Mouse (Mus musculus) midbrain, embryonic 12.5 days (tissue): ENCODE measurements around the gene Ermap. TPM values are rescaled to one million over a fixed set of nuclear protein-coding genes. Genes with fewer than 3 reads are reported as not detected.

ENCODE experiments used
- ATAC-seq: fragments of 200-750 bp; cut with Nextera tagmentation; 2 replicates; pipeline ENCODE4 v1.8.0; 2017; ENCODE audit warnings: low read depth, moderate TSS enrichment, moderate library complexity; ENCODE audit not compliant: low FRiP score
- H3K27ac ChIP-seq: fragments of 300-500 bp; sonication (generic); replicated peaks from 2 replicates; pipeline ENCODE4 v1.5.1; 2016; ENCODE audit warnings: mild to moderate bottlenecking
- H3K27me3 ChIP-seq: fragments of 300-500 bp; sonication (generic); 2 replicates; pipeline ENCODE4 v1.6.1; 2016; ENCODE audit warnings: mild to moderate bottlenecking
- H3K36me3 ChIP-seq: fragments of 300-500 bp; sonication (generic); 2 replicates; pipeline ENCODE4 v1.6.1; 2016
- H3K4me1 ChIP-seq: fragments of 300-500 bp; sonication (generic); 2 replicates; pipeline ENCODE4 v1.6.1; 2016
- H3K4me2 ChIP-seq: fragments of 300-500 bp; sonication (generic); replicated peaks from 2 replicates; pipeline ENCODE4 v1.6.1; 2016; ENCODE audit warnings: mild to moderate bottlenecking, moderate library complexity
- H3K4me3 ChIP-seq: fragments of 300-500 bp; sonication (generic); 2 replicates; pipeline ENCODE4 v1.5.1; 2016; ENCODE audit warnings: mild to moderate bottlenecking
- H3K9ac ChIP-seq: fragments of 300-500 bp; sonication (generic); replicated peaks from 2 replicates; pipeline ENCODE4 v1.6.1; 2016; ENCODE audit warnings: mild to moderate bottlenecking, moderate library complexity
- H3K9me3 ChIP-seq: fragments of 300-500 bp; sonication (generic); 2 replicates; pipeline ENCODE4 v1.6.1; 2016; ENCODE audit warnings: mild to moderate bottlenecking
- WGBS: fragments of 180-500 bp; shearing (Covaris S2); methylation state at CpG from one replicate; pipeline ENCODE4 v1.1.7; 2016; 5-methylcytosine and 5-hydroxymethylcytosine counted together
- microRNA counts: library from miRNA; unstranded; fragments of <30 nt; microRNA quantifications from one replicate; lab custom pipeline; 2017
- microRNA-seq: library from miRNA; unstranded; fragments of <30 nt; microRNA quantifications from one replicate; pipeline ENCODE4, GENCODE M21; 2017
- polyA plus RNA-seq: library from polyadenylated mRNA; unstranded; fragments of >200 nt; fragmentation: Nextera tagmentation; extraction: Ambion mirVana; gene quantifications from 2 replicates; pipeline ENCODE4 v1.2.1, GENCODE M21; 2016

The Ermap gene
- polyA plus RNA-seq, 1 experiment from 2014 or later, result 6.4 TPM

DNA sequence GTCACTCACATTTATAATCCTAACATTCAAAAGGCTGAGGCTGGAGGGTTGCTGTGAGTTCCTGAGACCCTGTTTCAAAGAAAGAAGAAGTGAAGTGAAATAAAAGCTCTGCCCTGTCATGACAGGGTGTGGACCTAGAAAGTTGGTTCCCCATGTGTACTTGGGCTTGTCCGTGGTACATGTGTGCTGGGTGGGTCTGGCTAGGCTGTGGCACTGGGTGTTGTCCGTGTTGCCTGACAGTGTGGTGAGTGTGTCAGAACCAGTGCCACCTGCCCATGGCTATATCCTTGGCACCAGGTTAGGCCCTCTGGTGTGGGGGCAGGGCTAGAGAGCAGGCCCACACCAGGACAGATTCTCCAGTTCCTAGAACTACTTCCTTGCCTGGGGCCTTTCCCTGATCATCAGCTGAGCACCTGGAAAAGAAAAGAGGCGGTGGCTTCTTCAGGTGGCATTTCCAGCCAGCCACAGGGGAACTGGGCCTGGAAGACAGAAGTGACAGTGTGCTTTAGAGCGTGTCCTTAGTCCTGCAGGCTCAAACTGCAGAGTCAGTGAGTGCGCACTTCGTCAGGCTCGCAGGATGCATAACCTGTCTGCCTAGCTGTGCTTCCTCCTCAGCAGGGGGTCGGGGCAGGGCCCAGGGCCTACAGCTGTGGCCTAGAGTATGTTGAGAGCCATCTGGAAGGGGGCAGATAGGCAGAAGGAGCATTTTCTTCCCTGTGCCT, 58.5 kb downstream of the Ermap start:
- no peaks in the 10 kb centered on the region for H3K27me3 ChIP-seq
- no peaks in the 10 kb centered on the region for H3K4me1 ChIP-seq
- ATAC-seq, result 0 out of 2 replicates have a peak, but pooled peaks have one; percentile 27
- no peak overlapping the region for H3K27ac ChIP-seq
- 90% methylated on average over 8 of the region's 8 CpGs for WGBS
- H3K9me3 ChIP-seq, result no peaks in the 10 kb centered on the region
- H3K4me2 ChIP-seq, result no peak overlapping the region
- H3K4me3 ChIP-seq, result no peak overlapping the region
- no peak overlapping the region for H3K9ac ChIP-seq
- H3K36me3 ChIP-seq, result peaks cover 69% of the 10 kb centered on the region

DNA sequence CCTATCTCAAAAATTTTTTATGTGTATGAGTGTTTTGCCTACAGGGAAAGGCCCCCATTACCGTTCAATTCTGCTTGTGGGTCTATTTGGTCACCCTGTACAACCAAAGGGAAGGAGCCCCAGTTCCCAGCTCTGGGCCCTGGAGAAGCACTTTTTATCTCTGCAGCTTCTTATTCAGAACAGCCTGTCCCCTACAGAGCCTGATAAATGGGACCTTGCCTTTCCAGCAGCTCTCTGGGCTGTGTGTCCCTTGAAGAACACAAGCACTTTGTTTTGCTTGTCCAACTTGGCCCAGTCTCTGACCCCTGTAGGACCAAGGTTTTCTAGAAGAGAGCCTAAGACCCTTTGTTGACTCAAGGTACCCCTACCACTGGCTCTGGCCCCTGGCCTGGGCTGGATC, 60.7 kb downstream of the Ermap start:
- 90% methylated on average over 1 of the region's 1 CpGs for WGBS
- no peak overlapping the region for H3K4me2 ChIP-seq
- peaks cover 56% of the 10 kb centered on the region for H3K36me3 ChIP-seq
- H3K4me1 ChIP-seq, result 0 out of 2 replicates have a peak, but pooled peaks cover under 1% of the 10 kb centered on the region
- no peaks in the 10 kb centered on the region for H3K27me3 ChIP-seq
- ATAC-seq, result no peak
- no peaks in the 10 kb centered on the region for H3K9me3 ChIP-seq
- no peak overlapping the region for H3K9ac ChIP-seq
- H3K27ac ChIP-seq, result no peak overlapping the region
- no peak overlapping the region for H3K4me3 ChIP-seq

GRCm38 (mm10) chr4:119128547-119128946, 61.3 kb downstream of the Ermap start:
- H3K4me2 ChIP-seq, result no peak overlapping the region
- 78% methylated on average over 7 of the region's 7 CpGs for WGBS
- no peak for ATAC-seq

GRCm38 (mm10) chr4:119127229-119127628, 62.6 kb downstream of the Ermap start:
- Histone ChIP-seq H3K9ac (no peak overlapping the region), H3K4me3 (no peak overlapping the region), H3K36me3 (peaks cover 53% of the 10 kb centered on the region), H3K4me1 (0 out of 2 replicates have a peak, but pooled peaks cover 7% of the 10 kb centered on the region), H3K4me2 (no peak overlapping the region), H3K27me3 (no peaks in the 10 kb centered on the region), H3K27ac (no peak overlapping the region), H3K9me3 (no peaks in the 10 kb centered on the region)
- 86% methylated on average over 6 of the region's 6 CpGs for WGBS
- no peak for ATAC-seq

More at GRCm38 (mm10) chr4:119128547-119128946, 61.3 kb downstream of the Ermap start:
- no peaks in the 10 kb centered on the region for H3K9me3 ChIP-seq
- H3K4me3 ChIP-seq, result no peak overlapping the region
- H3K9ac ChIP-seq, result no peak overlapping the region
- H3K36me3 ChIP-seq, result peaks cover 56% of the 10 kb centered on the region
- H3K27me3 ChIP-seq, result no peaks in the 10 kb centered on the region
- H3K27ac ChIP-seq, result no peak overlapping the region
- 0 out of 2 replicates have a peak, but pooled peaks cover 6% of the 10 kb centered on the region for H3K4me1 ChIP-seq

DNA sequence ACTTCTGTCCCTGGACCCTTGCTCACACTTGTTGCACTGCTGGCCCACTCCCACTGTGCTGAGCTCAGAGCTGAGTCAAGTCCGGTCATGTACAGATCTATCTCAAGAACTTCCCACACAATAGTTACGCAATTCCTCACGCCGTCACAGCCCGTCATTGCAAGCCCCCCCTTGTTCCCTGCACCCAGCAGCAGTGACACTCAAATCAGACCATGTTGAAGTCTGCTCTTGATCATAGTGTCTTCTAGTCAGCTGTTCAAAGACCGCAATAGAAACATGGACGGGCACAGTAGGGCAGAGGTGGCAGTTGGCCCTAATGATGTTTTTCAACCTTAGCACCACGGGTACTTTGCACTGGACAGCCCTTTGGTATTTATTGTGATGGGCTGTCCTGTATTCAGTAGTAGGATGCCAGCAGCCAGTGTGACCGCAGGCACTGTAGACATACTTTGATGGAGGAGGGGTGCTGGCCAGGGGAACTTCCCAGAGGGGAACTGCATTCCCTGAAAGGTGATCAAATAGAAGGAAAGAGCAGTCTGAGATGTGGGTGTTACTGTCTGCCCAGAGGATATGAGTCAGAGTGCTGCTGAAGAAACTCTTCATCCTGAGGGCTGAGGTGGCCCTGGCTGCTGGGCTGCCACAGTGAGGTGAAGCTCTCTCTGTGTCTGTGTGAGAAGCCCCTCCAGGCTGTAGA, 64.1 kb downstream of the Ermap start:
- H3K27ac ChIP-seq, result no peak overlapping the region
- WGBS, result 85% methylated on average over 9 of the region's 9 CpGs
- H3K27me3 ChIP-seq, result no peaks in the 10 kb centered on the region
- peaks cover 57% of the 10 kb centered on the region for H3K36me3 ChIP-seq
- no peak for ATAC-seq
- H3K4me2 ChIP-seq, result no peak overlapping the region
- 0 out of 2 replicates have a peak, but pooled peaks cover 10% of the 10 kb centered on the region for H3K4me1 ChIP-seq
- no peak overlapping the region for H3K4me3 ChIP-seq
- H3K9me3 ChIP-seq, result no peaks in the 10 kb centered on the region
- no peak overlapping the region for H3K9ac ChIP-seq

MicroRNAs within 50 kb of the gene (microRNA counts, 519-probe panel; counts per million panel counts)
- not detected for microRNA mmu-miR-1957 (lab: Ali Mortazavi, UCI)

Small RNAs within 50 kb of the gene (microRNA-seq; reads per million reads assigned to microRNA genes)
- gene Mir1957a, result not detected

Other genes starting within 250 kb of the Ermap start
- gene Lao1, start 228.4 kb downstream of the Ermap start, polyA plus RNA-seq, result not detected in 2 replicates
- gene Slc2a1, start 81.3 kb downstream of the Ermap start, polyA plus RNA-seq, result 116 TPM in 2 replicates
- gene Zfp691, start 15.8 kb downstream of the Ermap start, polyA plus RNA-seq, result 7.7 and 12.0 TPM in 2 replicates
- 168 and 190 TPM in 2 replicates for gene Svbp, start 5.3 kb upstream of the Ermap start, polyA plus RNA-seq
- 0.20 TPM in 1 of 2 replicates, not detected in the other for gene Tmem269, start 28.2 kb upstream of the Ermap start, polyA plus RNA-seq
- gene AU022252, start 42.7 kb upstream of the Ermap start, polyA plus RNA-seq, result 34.4 and 39.5 TPM in 2 replicates
- 14.6 and 17.7 TPM in 2 replicates for gene P3h1, start 42.9 kb upstream of the Ermap start, polyA plus RNA-seq
- gene Cldn19, start 65.4 kb upstream of the Ermap start, polyA plus RNA-seq, result 0.10 and 0.22 TPM in 2 replicates
- 1,189 and 1,315 TPM in 2 replicates for gene Ybx1, start 104.6 kb upstream of the Ermap start, polyA plus RNA-seq
- gene Ppih, start 130.5 kb upstream of the Ermap start, polyA plus RNA-seq, result 86.7 and 96.4 TPM in 2 replicates
- gene Ccdc30, start 225.5 kb upstream of the Ermap start, polyA plus RNA-seq, result 11.7 and 15.7 TPM in 2 replicates
- 20.0 and 21.0 TPM in 2 replicates for gene Ppcs, start 232.4 kb upstream of the Ermap start, polyA plus RNA-seq
- 0.20 TPM in 1 of 2 replicates, not detected in the other for gene Zmynd12, start 232.8 kb upstream of the Ermap start, polyA plus RNA-seq